In the genomic region with DNA sequence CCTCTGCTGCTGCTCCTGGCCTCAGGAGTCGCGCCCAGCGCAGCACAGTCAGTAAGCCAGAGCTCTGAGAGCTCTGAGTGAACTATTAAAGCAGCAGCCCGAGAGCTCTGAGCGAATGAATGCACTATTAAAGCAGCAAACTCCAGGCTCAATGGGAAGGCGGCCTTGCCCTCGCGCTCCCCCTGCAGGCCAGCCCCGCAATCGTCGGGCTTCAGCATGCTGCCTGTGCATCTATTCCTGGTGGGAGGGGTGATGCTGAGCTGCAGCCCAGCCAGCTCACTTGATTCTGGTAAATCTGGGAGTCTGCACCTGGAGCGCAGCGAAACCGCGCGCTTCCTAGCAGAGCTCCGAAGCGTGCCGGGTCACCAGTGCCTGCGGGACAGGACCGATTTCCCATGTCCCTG, we compare ENCODE assay signal across 8 mouse cellular contexts. TPM values are rescaled to one million over a fixed set of nuclear protein-coding genes. Genes with fewer than 3 reads are reported as not detected.
DNase-seq lines count a peak whose midpoint lies in the region; ATAC-seq and TF ChIP-seq lines count a peak whose summit lies in the region.
"Not testable (repeated sequence)": the region's sequence is repeated elsewhere in the genome, so short reads cannot be mapped to it uniquely, and the experiment has no call there.

No protein-coding gene starts in this region.

- H3K4me2 ChIP-seq in hindbrain, postnatal 0 days (ENCODE audit: low read depth, low read length), result peak overlapping the region; percentile 63
- H3K4me2 ChIP-seq in lung, postnatal 0 days (replicated peaks; ENCODE audit: low read depth, low read length), result peak overlapping the region; percentile 48

- DNase-seq in adrenal gland, adult 18-20 months (ENCODE audit: low spot score in 2 of 2), result peak; percentile 86 to 90
- DNase-seq in embryo, embryonic 11 days, result peak; percentile 92
- DNase-seq in gastrocnemius, postnatal 25 days, result peak; percentile 86
- peak; percentile 92 for DNase-seq in hindbrain, postnatal 0 days (ENCODE audit: low spot score)
- peak; percentile 95 for DNase-seq in layer of hippocampus, postnatal 36 days
- DNase-seq in lung, postnatal 0 days (ENCODE audit: low spot score), result peak; percentile 96
- peak; percentile 87 for DNase-seq in ovary, postnatal 14 days (ENCODE audit: low spot score)
- DNase-seq in thymus, postnatal 0 days (ENCODE audit: low spot score), result peak; percentile 83

- H3K9ac ChIP-seq in hindbrain, postnatal 0 days (replicated peaks; ENCODE audit: low read length), result not testable (repeated sequence)
- H3K9ac ChIP-seq in lung, postnatal 0 days (replicated peaks; ENCODE audit: low read depth), result peak overlapping the region; percentile 23; the same call in 1 of the 2 replicates

- not testable (repeated sequence) for H3K4me1 ChIP-seq in hindbrain, postnatal 0 days (ENCODE audit: insufficient read depth, low read length); lung, postnatal 0 days (ENCODE audit: insufficient read depth, low read depth, low read length)

- not testable (repeated sequence) for H3K9me3 ChIP-seq in hindbrain, postnatal 0 days (ENCODE audit: low read length); lung, postnatal 0 days (ENCODE audit: low read length)

- WGBS in hindbrain, postnatal 0 days, result 0% methylated on average over 19 of the region's 21 CpGs
- 1% methylated on average over 17 of the region's 21 CpGs for WGBS in lung, postnatal 0 days

- TF ChIP-seq CTCF in hindbrain, postnatal 0 days (IDR thresholded peaks at IDR 0.05; ENCODE audit: low read depth), result peak; percentile 81
- TF ChIP-seq CTCF in lung, postnatal 0 days (IDR thresholded peaks at IDR 0.05), result peak; percentile 73

- not testable (repeated sequence) for TF ChIP-seq EP300 in lung, postnatal 0 days (IDR thresholded peaks at IDR 0.05)

- peak overlapping the region; percentile 41 for H3K4me3 ChIP-seq in hindbrain, postnatal 0 days (ENCODE audit: low read length)
- H3K4me3 ChIP-seq in lung, postnatal 0 days (ENCODE audit: low read depth, low read length), result peak overlapping the region; percentile 40

- not testable (repeated sequence) for H3K27me3 ChIP-seq in hindbrain, postnatal 0 days (ENCODE audit: insufficient read depth, low read length); lung, postnatal 0 days (replicated peaks; ENCODE audit: insufficient read depth, low read length)

- peak overlapping the region; percentile 78; the same call in 1 of the 2 replicates for H3K27ac ChIP-seq in hindbrain, postnatal 0 days
- peak overlapping the region; percentile 86 for H3K27ac ChIP-seq in lung, postnatal 0 days (ENCODE audit: low read length)

- not testable (repeated sequence) for H3K36me3 ChIP-seq in hindbrain, postnatal 0 days (ENCODE audit: insufficient read depth, low read length); lung, postnatal 0 days (ENCODE audit: insufficient read depth, low read length)

- ATAC-seq in hindbrain, postnatal 0 days, result peak; percentile 100
- ATAC-seq in lung, postnatal 0 days, result peak; percentile 100

RNA-seq across cellular contexts. Expression of a gene that starts 2.3 kb away (rescaled TPM):
- not detected for total RNA-seq in adrenal gland, adult 18-20 months (2021)
- total RNA-seq in gastrocnemius, postnatal 25 days (2021), result not detected
- total RNA-seq in hindbrain, postnatal 0 days (2014; rRNA removed), result not detected in 2 replicates
- polyA plus RNA-seq in hindbrain, postnatal 0 days (2015; fragmentation: Nextera tagmentation; extraction: Ambion mirVana), result not detected in 2 replicates
- total RNA-seq in layer of hippocampus, postnatal 36 days (2021), result not detected
- 0.38 and 0.44 TPM in 2 replicates for polyA plus RNA-seq in lung, postnatal 0 days (2015; fragmentation: Nextera tagmentation; extraction: Ambion mirVana)
- polyA plus RNA-seq in thymus, postnatal 0 days (2015; fragmentation: Nextera tagmentation; extraction: Ambion mirVana), result 0.33 and 0.37 TPM in 2 replicates

RNA-seq across cellular contexts. Expression of a gene that starts 3.0 kb away (rescaled TPM):
- total RNA-seq in adrenal gland, adult 18-20 months (2021), result not detected
- not detected for total RNA-seq in gastrocnemius, postnatal 25 days (2021)
- not detected in 2 replicates for total RNA-seq in hindbrain, postnatal 0 days (2014; rRNA removed)
- not detected in 2 replicates for polyA plus RNA-seq in hindbrain, postnatal 0 days (2015; fragmentation: Nextera tagmentation; extraction: Ambion mirVana)
- total RNA-seq in layer of hippocampus, postnatal 36 days (2021), result not detected
- not detected in 2 replicates for polyA plus RNA-seq in lung, postnatal 0 days (2015; fragmentation: Nextera tagmentation; extraction: Ambion mirVana)
- polyA plus RNA-seq in thymus, postnatal 0 days (2015; fragmentation: Nextera tagmentation; extraction: Ambion mirVana), result not detected in 2 replicates

RNA-seq across cellular contexts. Expression of a gene that starts 16.0 kb away (rescaled TPM):
- not detected for total RNA-seq in adrenal gland, adult 18-20 months (2021)
- not detected for total RNA-seq in gastrocnemius, postnatal 25 days (2021)
- not detected in 2 replicates for total RNA-seq in hindbrain, postnatal 0 days (2014; rRNA removed)
- not detected in 2 replicates for polyA plus RNA-seq in hindbrain, postnatal 0 days (2015; fragmentation: Nextera tagmentation; extraction: Ambion mirVana)
- not detected for total RNA-seq in layer of hippocampus, postnatal 36 days (2021)
- 0.40 TPM in 1 of 2 replicates, not detected in the other for polyA plus RNA-seq in lung, postnatal 0 days (2015; fragmentation: Nextera tagmentation; extraction: Ambion mirVana)
- 0.18 and 0.36 TPM in 2 replicates for polyA plus RNA-seq in thymus, postnatal 0 days (2015; fragmentation: Nextera tagmentation; extraction: Ambion mirVana)

RNA-seq across cellular contexts. Expression of a gene that starts 19.1 kb away (rescaled TPM):
- not detected for total RNA-seq in adrenal gland, adult 18-20 months (2021)
- total RNA-seq in gastrocnemius, postnatal 25 days (2021), result not detected
- total RNA-seq in hindbrain, postnatal 0 days (2014; rRNA removed), result not detected in 2 replicates
- polyA plus RNA-seq in hindbrain, postnatal 0 days (2015; fragmentation: Nextera tagmentation; extraction: Ambion mirVana), result not detected in 2 replicates
- not detected for total RNA-seq in layer of hippocampus, postnatal 36 days (2021)
- polyA plus RNA-seq in lung, postnatal 0 days (2015; fragmentation: Nextera tagmentation; extraction: Ambion mirVana), result not detected in 2 replicates
- not detected in 2 replicates for polyA plus RNA-seq in thymus, postnatal 0 days (2015; fragmentation: Nextera tagmentation; extraction: Ambion mirVana)

RNA-seq across cellular contexts. Expression of a gene that starts 22.0 kb away (rescaled TPM):
- not detected for total RNA-seq in adrenal gland, adult 18-20 months (2021)
- not detected for total RNA-seq in gastrocnemius, postnatal 25 days (2021)
- total RNA-seq in hindbrain, postnatal 0 days (2014; rRNA removed), result not detected in 2 replicates
- polyA plus RNA-seq in hindbrain, postnatal 0 days (2015; fragmentation: Nextera tagmentation; extraction: Ambion mirVana), result not detected in 2 replicates
- not detected for total RNA-seq in layer of hippocampus, postnatal 36 days (2021)
- polyA plus RNA-seq in lung, postnatal 0 days (2015; fragmentation: Nextera tagmentation; extraction: Ambion mirVana), result not detected in 2 replicates
- polyA plus RNA-seq in thymus, postnatal 0 days (2015; fragmentation: Nextera tagmentation; extraction: Ambion mirVana), result not detected in 2 replicates

Comparison
In these comparisons a context has a peak if more than half of its experiments do, and no peak if none do; other contexts are left out.
1. Peak in every context shown above with its lines: DNase-seq, ATAC-seq, H3K4me3 ChIP-seq and H3K27ac ChIP-seq.